ENCODE assay signal across 8 mouse cellular contexts in the genomic region with DNA sequence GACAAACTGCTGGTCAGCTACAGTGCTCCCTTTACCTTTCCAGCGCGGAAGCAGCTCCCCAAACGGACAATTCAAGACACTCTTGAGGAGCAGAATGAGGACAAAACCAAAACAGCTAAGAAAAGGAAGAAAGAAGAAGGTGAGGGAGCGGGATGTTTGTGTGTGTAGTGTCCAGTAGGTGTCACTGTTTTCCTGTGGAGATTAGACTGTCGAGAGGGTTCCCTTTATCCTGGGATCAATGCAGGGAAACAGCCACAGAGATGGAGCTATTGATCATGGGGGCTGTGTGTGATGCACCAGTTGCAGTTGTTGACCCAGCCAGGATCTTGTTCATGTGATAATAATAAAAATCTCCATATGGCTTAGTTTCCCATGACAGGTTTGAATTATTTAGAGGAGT. TPM values are rescaled to one million over a fixed set of nuclear protein-coding genes. Genes with fewer than 3 reads are reported as not detected.
A peak's percentile ranks its signal among the peaks of the same experiment; 100 is the strongest.
DNase-seq lines count a peak whose midpoint lies in the region; ATAC-seq lines count a peak whose summit lies in the region.

No protein-coding gene starts in this region.

- H3K4me3 ChIP-seq in hindbrain, embryonic 11.5 days (ENCODE audit: low read depth, low read length), result no peak overlapping the region

- H3K4me1 ChIP-seq in hindbrain, embryonic 11.5 days (replicated peaks; ENCODE audit: control insufficient read depth, insufficient read depth, low read length), result no peaks in the 10 kb centered on the region

- WGBS in hindbrain, embryonic 11.5 days, result 55% methylated on average over 5 of the region's 5 CpGs

- H3K27ac ChIP-seq in hindbrain, embryonic 11.5 days (ENCODE audit: low read depth, low read length), result no peak overlapping the region

- H3K36me3 ChIP-seq in hindbrain, embryonic 11.5 days (ENCODE audit: control insufficient read depth, insufficient read depth, low read length), result peaks cover 2% of the 10 kb centered on the region; the same call in 1 of the 2 replicates

- ATAC-seq in hindbrain, embryonic 11.5 days (ENCODE audit: low FRiP score), result peak; percentile 63

- H3K4me2 ChIP-seq in hindbrain, embryonic 11.5 days (replicated peaks; ENCODE audit: low read depth, low read length), result no peak overlapping the region

- H3K9me3 ChIP-seq in hindbrain, embryonic 11.5 days (ENCODE audit: control insufficient read depth, low read length), result no peaks in the 10 kb centered on the region

- H3K27me3 ChIP-seq in hindbrain, embryonic 11.5 days (ENCODE audit: control insufficient read depth, insufficient read depth, low read length), result no peaks in the 10 kb centered on the region

- peak; percentile 18 to 21 for DNase-seq in cerebellum, postnatal 14 days
- DNase-seq in cerebellum, adult 9-11 months, result no peak
- peak; percentile 17 to 32 for DNase-seq in right cerebral cortex, adult 2 months (ENCODE audit: low spot score in 2 of 2)
- DNase-seq in right cerebral cortex, postnatal 25 days, result no peak
- DNase-seq in hindbrain, embryonic 11.5 days (ENCODE audit: low spot score), result peak; percentile 52
- peak; percentile 29 for DNase-seq in mesoderm, embryonic 11.5 days (ENCODE audit: low read depth, low spot score)
- DNase-seq in T-cell, adult 2 months (ENCODE audit: low spot score), result no peak
- DNase-seq in spleen, postnatal 36 days (ENCODE audit: low spot score in 2 of 2), result no peak

- H3K9ac ChIP-seq in hindbrain, embryonic 11.5 days (ENCODE audit: low read depth, low read length), result no peak overlapping the region

RNA-seq across cellular contexts. Expression of a gene that starts 10.1 kb away (rescaled TPM):
- 4.9 and 6.7 TPM in 2 replicates for polyA plus RNA-seq in hindbrain, embryonic 11.5 days (2014; fragmentation: Nextera tagmentation; extraction: Ambion mirVana)

RNA-seq across cellular contexts. Expression of a gene that starts 11.5 kb away (rescaled TPM):
- 107 and 113 TPM in 2 replicates for polyA plus RNA-seq in hindbrain, embryonic 11.5 days (2014; fragmentation: Nextera tagmentation; extraction: Ambion mirVana)

RNA-seq across cellular contexts. Expression of a gene that starts 35.8 kb away (rescaled TPM):
- polyA plus RNA-seq in hindbrain, embryonic 11.5 days (2014; fragmentation: Nextera tagmentation; extraction: Ambion mirVana), result 1.6 and 1.7 TPM in 2 replicates

Comparison
In these comparisons a context has a peak if more than half of its experiments do, and no peak if none do; other contexts are left out.
1. DNase-seq: peak in cerebellum, postnatal 14 days (2 of 2), right cerebral cortex, adult 2 months (2 of 2), hindbrain, embryonic 11.5 days (single experiment) and mesoderm, embryonic 11.5 days (single experiment); none in cerebellum, adult 9-11 months (single experiment), right cerebral cortex, postnatal 25 days (single experiment), T-cell, adult 2 months (single experiment) and spleen, postnatal 36 days (0 of 2).